In the genomic region with DNA sequence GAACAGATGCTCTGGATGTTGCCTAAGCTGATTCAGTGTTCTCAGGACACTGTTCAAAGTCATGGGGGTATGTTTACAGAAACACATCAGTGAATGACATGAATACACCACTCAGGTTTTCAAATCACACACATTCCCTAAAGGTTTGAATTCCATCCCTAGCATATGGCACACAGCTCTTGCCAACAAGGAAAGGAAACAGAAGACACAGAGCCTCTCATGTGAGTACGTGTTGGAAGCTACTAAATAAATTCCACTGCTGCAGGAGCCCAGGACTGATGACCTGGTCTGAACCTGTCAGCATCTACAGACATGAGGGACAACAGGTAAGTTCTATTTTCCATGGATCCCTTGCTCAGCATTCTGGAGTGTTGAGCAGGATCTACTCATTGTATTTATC, we compare ENCODE assay signal across 24 mouse cellular contexts.
A peak's percentile ranks its signal among the peaks of the same experiment; 100 is the strongest.
DNase-seq lines count a peak whose midpoint lies in the region; ATAC-seq and TF ChIP-seq lines count a peak whose summit lies in the region.
"Had no signal": no experiment of that assay in that cellular context is flagged by ENCODE, and none has a peak within 500 bp of the region (broad histone marks: within the 10 kb centered on the region; RNA-seq: fewer than 3 reads in every experiment).

No protein-coding gene starts in this region.

- TF ChIP-seq CTCF in left cerebral cortex, adult 2 months (IDR thresholded peaks at IDR 0.05): no peak

- no peaks in the 10 kb centered on the region for H3K4me1 ChIP-seq in hindbrain, embryonic 14.5 days (replicated peaks; ENCODE audit: control insufficient read depth, insufficient read depth, low read length)

- WGBS in hindbrain, embryonic 14.5 days: 64% methylated on average over 1 of the region's 1 CpGs

- H3K27me3 ChIP-seq in hindbrain, embryonic 14.5 days (ENCODE audit: control insufficient read depth, insufficient read depth, low read length): no peaks in the 10 kb centered on the region
- H3K27me3 ChIP-seq: CH12.LX; embryonic facial prominence, embryonic 12.5 days; embryonic facial prominence, embryonic 15.5 days; hindbrain, embryonic 13.5 days had no signal

- H3K4me2 ChIP-seq in hindbrain, embryonic 14.5 days (replicated peaks): no peak overlapping the region
- H3K4me2 ChIP-seq: embryonic facial prominence, embryonic 12.5 days; embryonic facial prominence, embryonic 15.5 days; heart, embryonic 11.5 days; hindbrain, embryonic 13.5 days had no signal

- no peak overlapping the region for H3K4me3 ChIP-seq in left cerebral cortex, adult 2 months
- H3K4me3 ChIP-seq in hindbrain, embryonic 14.5 days (replicated peaks; ENCODE audit: low read length): no peak overlapping the region
- H3K4me3 ChIP-seq: embryonic facial prominence, embryonic 12.5 days; embryonic facial prominence, embryonic 15.5 days; gastrocnemius, adult 2 months; hindbrain, embryonic 13.5 days had no signal

- H3K9ac ChIP-seq in hindbrain, embryonic 14.5 days: no peak overlapping the region
- H3K9ac ChIP-seq: embryonic facial prominence, embryonic 12.5 days; embryonic facial prominence, embryonic 15.5 days; forebrain, postnatal 0 days; hindbrain, embryonic 13.5 days had no signal

- DNase-seq in cerebellum, adult 9-10 months: peak; percentile 3
- no peak for DNase-seq in cerebellum, postnatal 4 days (ENCODE audit: low spot score in 2 of 2)
- DNase-seq in brain, adult 2 months (ENCODE audit: low read depth, low spot score): peak; percentile 57
- DNase-seq in cerebellum, postnatal 14 days: peak; percentile 30 to 65
- DNase-seq in left cerebral cortex, adult 2 months (ENCODE audit: extremely low spot score in 1 of 2, low spot score in 2 of 2): no peak
- DNase-seq in hindbrain, embryonic 14.5 days (ENCODE audit: low spot score): no peak
- DNase-seq: adrenal gland, postnatal 10 days; B cell, adult 2 months; forebrain, postnatal 0 days; gastrocnemius, adult 2 months; gastrocnemius, postnatal 14 days; heart, adult 11 months; kidney, adult 18-20 months had no signal

- H3K36me3 ChIP-seq in hindbrain, embryonic 14.5 days (replicated peaks; ENCODE audit: control insufficient read depth, insufficient read depth): peaks cover 7% of the 10 kb centered on the region
- H3K36me3 ChIP-seq: embryonic facial prominence, embryonic 12.5 days; G1E had no signal

- no peak overlapping the region for H3K27ac ChIP-seq in left cerebral cortex, adult 2 months
- no peak overlapping the region for H3K27ac ChIP-seq in hindbrain, embryonic 14.5 days
- H3K27ac ChIP-seq: embryonic facial prominence, embryonic 12.5 days; embryonic facial prominence, embryonic 15.5 days; gastrocnemius, adult 2 months; hindbrain, embryonic 13.5 days; hindbrain, postnatal 0 days had no signal

- no peaks in the 10 kb centered on the region for H3K9me3 ChIP-seq in hindbrain, embryonic 14.5 days (ENCODE audit: control insufficient read depth, low read length)
- H3K9me3 ChIP-seq: embryonic facial prominence, embryonic 12.5 days; embryonic facial prominence, embryonic 15.5 days; G1E; hindbrain, embryonic 13.5 days had no signal

- intact Hi-C loops in left cerebral cortex, adult 2 months (cut with DNase I): no loop called here

- no peak for ATAC-seq in hindbrain, embryonic 14.5 days (ENCODE audit: low FRiP score)
- ATAC-seq: forebrain, embryonic 14.5 days; forebrain, postnatal 0 days; hindbrain, postnatal 0 days; inflammation-experienced regulatory T-cells, adult 6 months; intestine, embryonic 16.5 days; Patski had no signal

Comparison
In these comparisons a context has a peak if more than half of its experiments do, and no peak if none do; other contexts are left out.
1. DNase-seq: peak in cerebellum, adult 9-10 months (single experiment), brain, adult 2 months (single experiment) and cerebellum, postnatal 14 days (2 of 2); none in cerebellum, postnatal 4 days (0 of 2), left cerebral cortex, adult 2 months (0 of 2) and hindbrain, embryonic 14.5 days (single experiment).